Mouse (Mus musculus) ES-Bruce4 (cell line): ENCODE data around the gene Usp8. TPM values are rescaled to one million over a fixed set of nuclear protein-coding genes. Genes with fewer than 3 reads are reported as not detected.

Source experiments
- H3K27ac ChIP-seq: 2 replicates; pipeline ENCODE4 v1.5.1; 2012; ENCODE audit warnings: low read length, inconsistent platforms; ENCODE audit not compliant: insufficient read depth
- H3K27me3 ChIP-seq: 2 replicates; pipeline ENCODE4 v1.6.1; 2012; ENCODE audit warnings: mild to moderate bottlenecking, low read length, inconsistent platforms; ENCODE audit not compliant: control insufficient read depth, poor library complexity, insufficient read depth, severe bottlenecking
- H3K36me3 ChIP-seq: 2 replicates; pipeline ENCODE4 v1.6.1; 2012; ENCODE audit warnings: inconsistent platforms, mild to moderate bottlenecking, low read length, moderate library complexity; ENCODE audit not compliant: control insufficient read depth, poor library complexity, insufficient read depth, severe bottlenecking
- H3K4me1 ChIP-seq: one replicate; pipeline ENCODE4 v1.8.1; 2011; ENCODE audit warnings: low read length; ENCODE audit not compliant: control insufficient read depth, insufficient read depth
- H3K4me3 ChIP-seq: 2 replicates; pipeline ENCODE4 v1.5.1; 2011; ENCODE audit warnings: low read depth, mild to moderate bottlenecking, low read length
- H3K9ac ChIP-seq: 2 replicates; pipeline ENCODE4 v1.6.1; 2012; ENCODE audit warnings: low read depth, mild to moderate bottlenecking, inconsistent platforms; ENCODE audit not compliant: poor library complexity, severe bottlenecking
- H3K9me3 ChIP-seq: replicated peaks from 2 replicates; pipeline ENCODE4 v1.6.1; 2012; ENCODE audit warnings: mild to moderate bottlenecking, low read length, inconsistent platforms; ENCODE audit not compliant: control insufficient read depth, poor library complexity, insufficient read depth, severe bottlenecking
- CTCF ChIP-seq: IDR thresholded peaks from one replicate; pipeline ENCODE4 v1.8.1; 2011; ENCODE audit warnings: low read depth, low read length
- EP300 ChIP-seq: IDR thresholded peaks from 2 replicates; pipeline ENCODE4 v1.6.1; 2011; ENCODE audit warnings: low read depth, low read length; ENCODE audit not compliant: insufficient read depth
- POLR2A ChIP-seq: IDR thresholded peaks from one replicate; pipeline ENCODE4 v1.8.1; 2011; ENCODE audit warnings: low read length; ENCODE audit not compliant: insufficient read depth
- polyA plus RNA-seq: library from polyadenylated mRNA; stranded (reverse); fragments of >200 nt; gene quantifications from 2 replicates; pipeline ENCODE4 v1.2.4, GENCODE M21; 2011; ENCODE audit warnings: low read depth; ENCODE audit not compliant: missing spikeins, insufficient read depth, insufficient read length

The Usp8 gene
- polyA plus RNA-seq, 1 experiment, result 75.3 TPM

DNA sequence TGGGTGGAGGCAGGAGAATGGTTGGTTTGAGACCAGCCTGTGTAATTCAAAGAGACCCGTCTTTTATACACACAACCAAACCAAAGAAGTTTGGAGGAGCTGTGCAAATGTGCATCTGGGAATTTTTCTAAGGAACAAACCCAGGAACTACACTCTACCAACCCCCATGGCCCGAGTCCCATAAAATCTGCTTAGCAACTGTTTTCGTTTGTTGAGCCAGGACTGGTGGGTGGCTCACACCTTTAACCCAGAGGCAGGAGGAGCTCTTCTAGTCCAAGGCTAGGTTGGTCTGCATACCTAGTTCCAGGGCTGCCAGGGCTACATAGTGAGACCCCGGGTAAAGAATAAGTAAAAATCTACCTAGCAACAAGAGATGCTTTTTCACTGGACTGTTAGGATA lies 68.8 kb downstream of the Usp8 start:
- no peaks in the 10 kb centered on the region for H3K9me3 ChIP-seq
- H3K9ac ChIP-seq, result no peak overlapping the region
- no peaks in the 10 kb centered on the region for H3K27me3 ChIP-seq
- H3K36me3 ChIP-seq, result no peaks in the 10 kb centered on the region
- H3K4me3 ChIP-seq, result no peak overlapping the region
- no peaks in the 10 kb centered on the region for H3K4me1 ChIP-seq
- no peak overlapping the region for H3K27ac ChIP-seq
- TF ChIP-seq EP300 (no peak), CTCF (no peak), POLR2A (no peak)

DNA sequence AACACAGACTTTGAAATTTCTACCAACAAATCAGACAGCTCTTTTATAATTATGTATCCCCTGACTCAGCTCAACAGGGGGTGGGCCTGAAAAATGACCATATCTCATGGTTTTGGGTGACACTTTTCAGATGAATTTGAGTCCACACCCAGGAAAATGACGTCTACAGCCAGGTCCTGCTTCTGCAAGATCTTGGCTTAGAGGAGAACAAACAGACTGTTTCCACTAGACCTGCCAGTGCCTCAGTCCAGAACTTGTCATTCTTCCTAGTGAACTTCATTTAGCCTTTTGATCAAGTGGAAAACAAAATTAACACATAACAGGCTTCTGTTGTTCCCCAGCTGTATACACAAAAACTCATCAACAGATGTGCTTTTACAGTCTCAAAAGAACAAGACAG lies 69.3 kb downstream of the Usp8 start:
- Histone ChIP-seq H3K27ac (no peak overlapping the region), H3K27me3 (no peaks in the 10 kb centered on the region), H3K9ac (no peak overlapping the region), H3K36me3 (no peaks in the 10 kb centered on the region), H3K4me1 (no peaks in the 10 kb centered on the region), H3K9me3 (no peaks in the 10 kb centered on the region), H3K4me3 (no peak overlapping the region)
- TF ChIP-seq CTCF, result no peak

DNA sequence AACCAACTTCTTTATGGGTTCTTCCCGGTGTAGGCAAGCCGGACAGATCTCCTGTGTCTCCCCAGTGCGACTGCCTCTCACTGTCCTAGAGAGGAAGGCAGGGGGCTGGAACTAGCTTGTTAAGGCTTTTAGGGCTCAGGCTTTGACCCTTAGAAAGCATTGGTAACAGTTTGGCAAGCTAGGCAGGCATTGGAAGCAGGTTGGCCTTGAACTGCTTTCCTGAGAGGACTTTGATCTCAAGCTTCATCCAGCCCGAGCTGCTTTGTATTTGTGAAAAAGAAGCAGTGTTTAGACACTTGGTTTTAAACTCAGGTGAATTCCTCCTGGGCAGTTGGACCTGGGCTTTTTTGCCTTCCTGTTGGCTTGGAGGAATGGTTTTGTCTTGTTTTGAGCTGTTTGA lies 71.7 kb downstream of the Usp8 start:
- Histone ChIP-seq H3K27ac (no peak overlapping the region), H3K4me3 (no peak overlapping the region), H3K4me1 (no peaks in the 10 kb centered on the region), H3K9me3 (no peaks in the 10 kb centered on the region), H3K9ac (no peak overlapping the region), H3K27me3 (no peaks in the 10 kb centered on the region), H3K36me3 (no peaks in the 10 kb centered on the region)
- TF ChIP-seq CTCF, result no peak
- no peak for TF ChIP-seq EP300
- TF ChIP-seq POLR2A, result no peak

DNA sequence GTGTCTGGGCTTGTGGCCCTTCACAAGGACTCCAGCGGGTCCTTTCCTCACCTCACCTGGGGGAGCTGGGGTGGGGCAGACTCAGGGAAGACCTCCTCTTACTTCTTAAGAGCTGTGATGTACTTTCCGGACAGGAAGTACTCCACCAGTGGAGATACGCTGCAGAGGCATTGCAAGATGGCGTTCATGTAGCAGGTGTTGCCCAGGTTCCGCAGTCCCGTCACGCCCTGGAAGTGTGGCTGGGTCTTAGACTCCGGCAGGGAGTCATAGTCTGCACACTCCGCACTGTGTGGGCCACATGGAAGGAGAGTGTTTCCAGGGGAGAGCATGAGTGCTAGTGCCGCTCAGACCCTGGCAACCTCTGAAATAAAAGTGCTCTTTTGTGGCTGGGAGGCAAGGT lies 73.2 kb downstream of the Usp8 start:
- H3K27ac ChIP-seq, result no peak overlapping the region
- no peaks in the 10 kb centered on the region for H3K9me3 ChIP-seq
- no peak for TF ChIP-seq POLR2A
- TF ChIP-seq EP300, result no peak
- no peak for TF ChIP-seq CTCF
- peak overlapping the region; percentile 38 for H3K4me3 ChIP-seq
- no peaks in the 10 kb centered on the region for H3K27me3 ChIP-seq
- peak overlapping the region; percentile 7; the same call in 1 of the 2 replicates for H3K9ac ChIP-seq
- H3K36me3 ChIP-seq, result no peaks in the 10 kb centered on the region
- H3K4me1 ChIP-seq, result no peaks in the 10 kb centered on the region

DNA sequence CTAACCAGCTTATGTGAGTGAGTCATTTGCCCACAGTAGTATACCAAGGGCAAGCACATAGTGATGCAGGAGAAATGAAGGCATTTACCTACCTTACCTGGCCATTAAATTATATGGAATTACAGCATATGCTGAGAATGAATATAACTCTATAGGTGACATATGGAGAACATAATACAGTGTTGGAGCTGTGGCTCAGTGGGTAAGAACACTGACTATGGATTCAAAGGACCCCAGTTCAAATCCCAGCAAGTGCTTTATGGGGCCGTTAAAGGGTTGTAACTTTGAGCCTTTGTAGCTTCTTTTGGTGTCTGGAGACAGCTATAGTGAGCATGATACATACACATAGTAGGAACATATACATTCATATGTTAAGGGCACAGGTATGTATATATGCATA lies 74.3 kb downstream of the Usp8 start:
- TF ChIP-seq CTCF, result no peak
- TF ChIP-seq EP300, result no peak
- no peak for TF ChIP-seq POLR2A
- H3K4me1 ChIP-seq, result no peaks in the 10 kb centered on the region
- H3K27me3 ChIP-seq, result no peaks in the 10 kb centered on the region

DNA sequence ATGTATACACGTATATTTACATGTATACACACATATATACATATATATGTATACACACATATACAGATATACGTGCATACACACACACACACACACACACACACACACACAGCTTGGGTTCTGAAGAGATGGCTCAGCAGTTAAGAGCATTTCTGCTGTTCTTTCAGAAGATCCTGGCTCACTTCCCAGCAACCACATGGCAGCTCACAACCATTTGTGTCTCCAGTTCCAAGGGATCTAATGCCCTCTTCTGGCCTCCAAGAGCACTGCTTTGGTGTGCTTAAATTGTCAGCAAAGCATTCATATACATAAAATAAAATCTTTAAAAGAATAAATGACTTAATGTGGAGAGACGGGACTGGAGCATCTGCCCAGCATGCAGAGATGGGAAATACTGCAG lies 75.3 kb downstream of the Usp8 start:
- no peaks in the 10 kb centered on the region for H3K27me3 ChIP-seq
- no peak overlapping the region for H3K9ac ChIP-seq
- no peaks in the 10 kb centered on the region for H3K4me1 ChIP-seq
- H3K9me3 ChIP-seq, result no peaks in the 10 kb centered on the region
- TF ChIP-seq POLR2A (no peak), EP300 (no peak), CTCF (peak; percentile 49)
- H3K36me3 ChIP-seq, result no peaks in the 10 kb centered on the region
- H3K27ac ChIP-seq, result no peak overlapping the region
- H3K4me3 ChIP-seq, result no peak overlapping the region

More for the DNA sequence above, 74.3 kb downstream of the Usp8 start:
- Histone ChIP-seq H3K36me3 (no peaks in the 10 kb centered on the region), H3K9ac (no peak overlapping the region), H3K27ac (no peak overlapping the region), H3K9me3 (no peaks in the 10 kb centered on the region), H3K4me3 (no peak overlapping the region)

DNA sequence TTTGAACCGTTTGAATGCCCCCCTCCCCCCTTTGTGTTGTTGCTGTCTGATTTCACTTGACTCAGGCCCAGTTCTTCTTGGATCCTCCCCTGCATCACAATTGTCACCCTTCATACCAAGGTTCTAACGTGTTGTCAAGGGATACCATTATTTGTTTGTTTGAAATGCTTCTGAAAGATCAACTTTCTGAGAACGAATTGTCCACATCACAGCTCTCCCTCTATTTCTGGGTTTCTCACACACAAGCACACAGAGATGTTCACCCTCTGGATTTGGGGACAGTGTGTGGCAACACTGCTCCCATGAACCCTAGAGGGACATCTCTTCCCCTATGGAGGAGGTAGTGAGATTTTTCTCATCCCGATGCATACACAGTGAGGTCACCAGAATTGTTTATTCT lies 76.2 kb downstream of the Usp8 start, which contains the start of gene Usp50:
Gene Usp50 (minus strand): TSS at position 101 of the 400 bp plus-strand sequence.
- no peak for TF ChIP-seq EP300
- no peak for TF ChIP-seq CTCF
- no peak for TF ChIP-seq POLR2A
- Histone ChIP-seq H3K4me3 (no peak within 1 kb of the TSS), H3K36me3 (no peaks in the 10 kb centered on the region), H3K9me3 (no peaks in the 10 kb centered on the region), H3K27me3 (no peaks in the 10 kb centered on the region), H3K27ac (no peak within 1 kb of the TSS), H3K9ac (no peak within 1 kb of the TSS), H3K4me1 (peaks cover 2% of the 10 kb centered on the region)
